Mouse (Mus musculus) forebrain, embryonic 16.5 days (tissue): Measurements from ENCODE around the gene Elmod2. TPM values are rescaled to one million over a fixed set of nuclear protein-coding genes. Genes with fewer than 3 reads are reported as not detected.

Experiments
- polyA plus RNA-seq: library from polyadenylated mRNA; unstranded; fragments of >200 nt; fragmentation: Nextera tagmentation; extraction: Ambion mirVana; gene quantifications from 2 replicates; pipeline ENCODE4 v1.2.1, GENCODE M21; 2015

Elmod2 gene
- polyA plus RNA-seq, 1 experiment from 2014 or later, result 31.0 TPM

Other genes starting within 250 kb of the Elmod2 start
- gene Tbc1d9, start 167.1 kb downstream of the Elmod2 start, polyA plus RNA-seq, result 14.4 and 15.1 TPM in 2 replicates
- gene Gm10645, start 166.3 kb downstream of the Elmod2 start, polyA plus RNA-seq, result 5.4 and 8.0 TPM in 2 replicates
- not detected in 2 replicates for gene Ucp1, start 42.1 kb downstream of the Elmod2 start, polyA plus RNA-seq
- gene Mgat4d, start 16.0 kb upstream of the Elmod2 start, polyA plus RNA-seq, result not detected in 2 replicates
- 6.7 and 8.1 TPM in 2 replicates for gene Clgn, start 57.4 kb upstream of the Elmod2 start, polyA plus RNA-seq
- 245 and 251 TPM in 2 replicates for gene Scoc, start 125.9 kb upstream of the Elmod2 start, polyA plus RNA-seq
- not detected in 2 replicates for gene Olfr370, start 203.3 kb upstream of the Elmod2 start, polyA plus RNA-seq
- gene Ndufb7, start 234.2 kb upstream of the Elmod2 start, polyA plus RNA-seq, result 281 and 325 TPM in 2 replicates